Mouse (Mus musculus) forebrain, embryonic 16.5 days (tissue): ENCODE data around the gene Paqr4. TPM values are rescaled to one million over a fixed set of nuclear protein-coding genes. Genes with fewer than 3 reads are reported as not detected.

Source experiments
- ATAC-seq: fragments of 200-750 bp; cut with Nextera tagmentation; 2 replicates; pipeline ENCODE4 v1.8.0; 2017; ENCODE audit warnings: mild to moderate bottlenecking, moderate library complexity
- H3K27ac ChIP-seq: fragments of 300-500 bp; sonication (generic); 2 replicates; pipeline ENCODE4 v1.5.1; 2014; ENCODE audit warnings: low read length, control low read depth
- H3K27me3 ChIP-seq: fragments of 300-500 bp; sonication (generic); replicated peaks from 2 replicates; pipeline ENCODE4 v1.6.1; 2014; ENCODE audit warnings: low read length; ENCODE audit not compliant: control insufficient read depth, insufficient read depth
- H3K36me3 ChIP-seq: fragments of 300-500 bp; sonication (generic); 2 replicates; pipeline ENCODE4 v1.6.1; 2014; ENCODE audit not compliant: control insufficient read depth, insufficient read depth
- H3K4me1 ChIP-seq: fragments of 300-500 bp; sonication (generic); replicated peaks from 2 replicates; pipeline ENCODE4 v1.6.1; 2014; ENCODE audit warnings: low read length; ENCODE audit not compliant: control insufficient read depth, insufficient read depth
- H3K4me2 ChIP-seq: fragments of 300-500 bp; sonication (generic); 2 replicates; pipeline ENCODE4 v1.6.1; 2014; ENCODE audit warnings: mild to moderate bottlenecking, low read length, control low read depth
- H3K4me3 ChIP-seq: fragments of 300-500 bp; sonication (generic); replicated peaks from 2 replicates; pipeline ENCODE4 v1.5.1; 2014; ENCODE audit warnings: mild to moderate bottlenecking, low read length, control low read depth
- H3K9ac ChIP-seq: fragments of 300-500 bp; sonication (generic); replicated peaks from 2 replicates; pipeline ENCODE4 v1.6.1; 2014; ENCODE audit warnings: low read depth, low read length, control low read depth
- H3K9me3 ChIP-seq: fragments of 300-500 bp; sonication (generic); 2 replicates; pipeline ENCODE4 v1.6.1; 2016; ENCODE audit warnings: low read length; ENCODE audit not compliant: control insufficient read depth
- WGBS: fragments of 180-500 bp; shearing (Covaris S2); extraction: QIAGEN DNeasy Blood & Tissue Kit; methylation state at CpG from one replicate; pipeline ENCODE4 v1.1.7; 2014; 5-methylcytosine and 5-hydroxymethylcytosine counted together
- polyA plus RNA-seq: library from polyadenylated mRNA; unstranded; fragments of >200 nt; fragmentation: Nextera tagmentation; extraction: Ambion mirVana; gene quantifications from 2 replicates; pipeline ENCODE4 v1.2.1, GENCODE M21; 2015

Paqr4 gene
- polyA plus RNA-seq, 1 experiment from 2014 or later, result 45.6 TPM

DNA sequence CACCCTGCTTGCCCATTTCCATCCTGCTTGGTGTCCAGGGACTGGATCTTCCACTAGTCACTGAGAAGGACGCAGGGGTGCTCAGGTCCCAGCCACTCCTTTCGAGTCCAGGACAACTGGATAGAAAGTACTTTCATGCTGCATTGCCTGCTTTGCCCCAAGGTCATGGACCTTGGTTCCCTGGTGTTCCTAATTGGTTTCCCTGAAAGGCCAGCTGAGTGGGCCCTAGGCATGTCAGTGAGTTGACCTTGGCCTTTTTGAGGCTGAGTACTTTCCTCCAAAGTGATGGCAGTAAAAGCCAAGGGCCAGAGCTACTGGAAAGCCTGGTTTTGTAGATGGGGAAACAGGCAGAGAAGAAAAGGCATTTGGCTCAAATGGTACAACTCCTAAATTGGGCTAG lies 18.8 kb downstream of the Paqr4 start:
- Histone ChIP-seq H3K4me1 (peaks cover 5% of the 10 kb centered on the region; the same call in 1 of the 2 replicates), H3K36me3 (no peaks in the 10 kb centered on the region), H3K9me3 (no peaks in the 10 kb centered on the region), H3K4me3 (no peak overlapping the region), H3K27ac (no peak overlapping the region), H3K27me3 (no peaks in the 10 kb centered on the region; the same call in 1 of the 2 replicates), H3K4me2 (no peak overlapping the region), H3K9ac (no peak overlapping the region)
- WGBS, result 86% methylated on average over 2 of the region's 2 CpGs
- ATAC-seq, result no peak

DNA sequence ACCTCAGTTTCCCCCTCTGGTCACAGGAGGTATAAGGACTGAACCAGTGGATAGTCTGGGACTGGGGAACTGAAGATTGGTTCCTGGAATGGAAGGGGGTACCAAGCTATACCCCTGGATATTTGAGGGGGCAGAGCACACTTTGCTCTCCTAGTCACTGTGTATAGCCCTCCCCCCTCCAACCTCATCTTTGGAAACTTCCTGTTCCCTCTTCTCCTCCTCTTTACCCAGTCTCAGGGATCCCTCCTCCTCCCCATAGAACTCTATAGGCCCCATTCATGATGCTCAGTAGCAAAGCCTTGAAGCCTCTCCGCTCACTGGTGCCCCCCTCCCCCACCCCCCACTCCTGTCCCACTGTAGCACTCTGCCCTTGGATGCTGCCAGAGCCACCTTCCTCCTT lies 21.2 kb downstream of the Paqr4 start:
- H3K27me3 ChIP-seq, result no peaks in the 10 kb centered on the region; the same call in 1 of the 2 replicates
- H3K27ac ChIP-seq, result no peak overlapping the region
- no peak overlapping the region for H3K4me3 ChIP-seq
- WGBS, result 25% methylated on average over 1 of the region's 1 CpGs
- H3K4me1 ChIP-seq, result no peaks in the 10 kb centered on the region
- H3K9ac ChIP-seq, result no peak overlapping the region
- H3K9me3 ChIP-seq, result no peaks in the 10 kb centered on the region
- no peak overlapping the region for H3K4me2 ChIP-seq
- no peaks in the 10 kb centered on the region for H3K36me3 ChIP-seq
- ATAC-seq, result no peak

DNA sequence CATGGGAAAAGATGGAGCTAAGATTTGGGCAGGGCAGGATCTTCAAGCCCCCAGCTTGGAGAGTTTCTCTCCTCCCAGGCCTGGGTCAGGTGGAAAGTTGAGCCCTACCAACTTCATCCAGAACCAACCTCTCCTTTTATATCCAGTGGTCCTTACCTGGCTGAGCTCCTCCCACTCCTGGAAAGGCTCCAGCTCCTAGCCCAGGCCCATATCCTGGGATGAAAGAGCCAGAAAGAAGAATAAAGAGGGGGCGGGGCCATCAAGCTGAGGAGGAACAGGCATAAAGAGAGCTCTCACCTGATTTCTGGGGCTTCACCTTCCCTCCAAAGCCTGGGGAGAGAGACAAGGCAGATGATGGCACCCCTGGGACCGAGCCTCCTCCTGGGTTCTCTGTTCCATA lies 23.7 kb downstream of the Paqr4 start:
- no peaks in the 10 kb centered on the region for H3K4me1 ChIP-seq
- no peak for ATAC-seq
- WGBS, result 40% methylated on average over 2 of the region's 2 CpGs
- no peak overlapping the region for H3K4me3 ChIP-seq
- H3K27ac ChIP-seq, result no peak overlapping the region
- H3K4me2 ChIP-seq, result no peak overlapping the region
- H3K9me3 ChIP-seq, result no peaks in the 10 kb centered on the region
- no peak overlapping the region for H3K9ac ChIP-seq
- H3K36me3 ChIP-seq, result no peaks in the 10 kb centered on the region
- no peaks in the 10 kb centered on the region; the same call in 1 of the 2 replicates for H3K27me3 ChIP-seq

DNA sequence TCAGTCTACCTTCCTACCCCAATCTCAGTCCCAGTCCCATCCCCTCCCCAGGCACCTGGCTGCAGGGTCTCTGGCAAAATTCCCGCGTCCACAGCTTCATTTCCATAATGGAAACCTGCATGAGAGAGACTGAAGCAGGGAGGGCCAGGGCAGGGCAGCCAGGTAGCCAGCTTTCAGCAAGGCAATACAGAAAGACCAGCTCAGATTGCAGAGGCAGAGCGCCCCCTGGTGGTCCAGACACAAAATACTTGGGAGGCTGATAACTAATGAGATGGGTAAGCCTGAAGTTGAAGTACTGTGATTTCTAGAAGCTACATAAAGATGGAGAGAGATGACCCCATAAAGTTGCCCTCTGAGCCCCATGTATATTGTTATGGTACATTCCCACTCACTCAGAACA lies 34.5 kb downstream of the Paqr4 start:
- H3K27me3 ChIP-seq, result 0 out of 2 replicates have a peak, but pooled peaks cover under 1% of the 10 kb centered on the region
- peaks cover 5% of the 10 kb centered on the region for H3K4me1 ChIP-seq
- WGBS, result 0% methylated on average over 3 of the region's 3 CpGs
- peak; percentile 55 for ATAC-seq
- no peak overlapping the region for H3K4me3 ChIP-seq
- no peak overlapping the region for H3K27ac ChIP-seq
- no peak overlapping the region for H3K4me2 ChIP-seq
- H3K36me3 ChIP-seq, result no peaks in the 10 kb centered on the region
- no peaks in the 10 kb centered on the region for H3K9me3 ChIP-seq
- no peak overlapping the region for H3K9ac ChIP-seq

DNA sequence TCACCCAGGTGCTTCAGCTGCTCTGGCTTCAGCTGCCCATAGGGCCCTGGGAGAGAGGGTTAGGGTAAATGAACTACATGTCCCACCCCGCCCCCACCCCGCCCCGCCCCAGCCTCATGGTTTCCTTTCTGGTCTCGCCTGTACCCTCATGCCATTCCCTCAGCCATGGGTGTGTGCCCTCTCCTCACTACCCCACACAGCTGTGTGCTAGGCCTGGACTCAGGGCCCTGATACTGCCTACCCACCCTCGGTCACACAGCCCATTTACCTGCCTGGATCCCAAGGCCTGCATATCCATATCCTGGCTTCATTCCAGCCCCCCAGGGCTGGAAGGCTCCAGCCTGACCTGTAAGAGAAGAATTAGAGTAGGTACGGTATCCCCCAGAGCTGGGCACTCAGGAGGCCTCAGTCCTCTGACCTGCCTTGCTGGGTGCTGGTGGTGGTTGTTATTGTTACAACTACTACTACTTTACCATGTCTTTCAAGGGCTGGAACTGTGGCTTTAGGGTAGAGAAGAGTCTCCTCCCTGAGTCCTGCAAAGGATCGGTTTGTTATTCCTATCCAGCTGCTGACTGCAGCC lies 35.1 kb downstream of the Paqr4 start:
- H3K9me3 ChIP-seq, result no peaks in the 10 kb centered on the region
- H3K4me3 ChIP-seq, result no peak overlapping the region
- H3K27me3 ChIP-seq, result peaks cover 6% of the 10 kb centered on the region; the same call in 1 of the 2 replicates
- H3K27ac ChIP-seq, result no peak overlapping the region
- no peak overlapping the region for H3K4me2 ChIP-seq
- 75% methylated on average over 7 of the region's 7 CpGs for WGBS
- no peak for ATAC-seq
- H3K9ac ChIP-seq, result no peak overlapping the region
- H3K36me3 ChIP-seq, result no peaks in the 10 kb centered on the region
- H3K4me1 ChIP-seq, result peaks cover 5% of the 10 kb centered on the region

DNA sequence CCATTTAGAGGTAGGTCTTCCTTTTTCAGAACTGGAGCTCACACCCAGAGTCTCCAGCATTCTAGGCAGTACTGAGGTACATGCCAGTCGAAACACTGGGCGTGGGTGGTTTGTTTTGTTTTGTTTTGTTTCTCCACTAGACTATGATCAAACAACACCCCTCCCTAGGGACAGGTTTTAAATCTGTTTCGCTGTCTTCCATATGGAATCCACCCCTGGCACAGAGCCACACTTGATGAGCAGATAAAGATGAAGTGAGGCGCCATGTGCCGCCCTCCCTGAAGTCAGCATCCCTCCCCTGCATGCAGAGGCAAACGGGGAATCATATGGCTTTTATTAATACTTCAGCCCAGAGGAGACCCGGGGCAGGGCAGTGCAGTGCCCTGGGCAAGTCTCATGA lies 35.9 kb downstream of the Paqr4 start:
- no peak for ATAC-seq
- WGBS, result 50% methylated on average over 7 of the region's 7 CpGs
- H3K27ac ChIP-seq, result no peak overlapping the region

DNA sequence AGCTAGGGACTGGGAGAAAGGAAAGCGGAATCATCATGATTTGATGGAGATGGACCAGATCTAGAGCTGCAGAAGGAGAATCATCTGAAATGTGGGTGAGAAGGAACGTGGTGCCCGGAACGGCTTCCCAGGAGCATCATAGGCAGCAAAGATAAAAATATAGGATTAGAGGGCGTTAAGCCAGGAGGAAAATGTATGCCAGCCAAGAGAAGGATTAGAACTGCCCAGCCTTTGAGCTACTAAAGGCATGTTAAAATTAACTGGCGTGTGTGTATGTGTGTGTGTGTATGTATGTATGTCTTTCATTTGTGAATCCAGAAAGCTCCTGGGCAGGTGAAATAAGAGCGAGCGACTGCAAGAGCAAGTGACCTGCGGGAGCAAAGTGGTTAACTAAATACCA lies 37.4 kb downstream of the Paqr4 start:
- WGBS, result 77% methylated on average over 9 of the region's 9 CpGs
- Histone ChIP-seq H3K27ac (no peak overlapping the region), H3K4me3 (no peak overlapping the region), H3K9me3 (no peaks in the 10 kb centered on the region), H3K36me3 (no peaks in the 10 kb centered on the region), H3K4me1 (peaks cover 13% of the 10 kb centered on the region), H3K4me2 (no peak overlapping the region), H3K9ac (no peak overlapping the region), H3K27me3 (peaks cover 18% of the 10 kb centered on the region)
- no peak for ATAC-seq

More for the DNA sequence above, 35.9 kb downstream of the Paqr4 start:
- no peak overlapping the region; the same call in 1 of the 2 replicates for H3K9ac ChIP-seq
- peaks cover 7% of the 10 kb centered on the region for H3K4me1 ChIP-seq
- H3K4me3 ChIP-seq, result no peak overlapping the region
- no peak overlapping the region for H3K4me2 ChIP-seq
- H3K36me3 ChIP-seq, result no peaks in the 10 kb centered on the region
- peaks cover 7% of the 10 kb centered on the region; the same call in 1 of the 2 replicates for H3K27me3 ChIP-seq
- H3K9me3 ChIP-seq, result no peaks in the 10 kb centered on the region

DNA sequence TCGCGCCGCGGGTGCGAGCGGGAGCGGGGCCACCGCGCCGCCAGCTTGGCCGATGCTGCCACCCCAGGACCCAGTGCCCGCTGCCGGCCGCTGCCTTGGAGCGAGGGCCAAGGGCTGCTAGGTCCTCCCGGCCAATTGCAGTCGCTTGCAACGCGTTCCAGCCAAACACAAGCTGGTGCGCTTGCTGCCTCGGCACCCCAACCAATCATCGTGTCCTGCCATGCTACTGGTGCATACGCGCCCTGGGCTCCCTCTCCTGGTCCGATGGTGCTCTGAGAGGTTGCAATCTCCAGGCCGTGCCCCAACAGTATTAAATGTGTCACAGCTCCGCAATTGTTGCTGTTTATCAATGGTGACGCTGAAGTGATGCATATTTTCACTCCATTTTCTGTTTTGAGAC lies 40.6 kb downstream of the Paqr4 start:
- H3K4me2 ChIP-seq, result peak overlapping the region; percentile 99
- no peaks in the 10 kb centered on the region for H3K9me3 ChIP-seq
- peak overlapping the region; percentile 80 for H3K4me3 ChIP-seq
- peaks cover 12% of the 10 kb centered on the region for H3K4me1 ChIP-seq
- WGBS, result under 1% methylated on average over 27 of the region's 28 CpGs
- peak overlapping the region; percentile 64 for H3K9ac ChIP-seq
- no peak overlapping the region for H3K27ac ChIP-seq
- no peaks in the 10 kb centered on the region for H3K36me3 ChIP-seq
- peaks cover 20% of the 10 kb centered on the region for H3K27me3 ChIP-seq
- peak; percentile 98 for ATAC-seq

DNA sequence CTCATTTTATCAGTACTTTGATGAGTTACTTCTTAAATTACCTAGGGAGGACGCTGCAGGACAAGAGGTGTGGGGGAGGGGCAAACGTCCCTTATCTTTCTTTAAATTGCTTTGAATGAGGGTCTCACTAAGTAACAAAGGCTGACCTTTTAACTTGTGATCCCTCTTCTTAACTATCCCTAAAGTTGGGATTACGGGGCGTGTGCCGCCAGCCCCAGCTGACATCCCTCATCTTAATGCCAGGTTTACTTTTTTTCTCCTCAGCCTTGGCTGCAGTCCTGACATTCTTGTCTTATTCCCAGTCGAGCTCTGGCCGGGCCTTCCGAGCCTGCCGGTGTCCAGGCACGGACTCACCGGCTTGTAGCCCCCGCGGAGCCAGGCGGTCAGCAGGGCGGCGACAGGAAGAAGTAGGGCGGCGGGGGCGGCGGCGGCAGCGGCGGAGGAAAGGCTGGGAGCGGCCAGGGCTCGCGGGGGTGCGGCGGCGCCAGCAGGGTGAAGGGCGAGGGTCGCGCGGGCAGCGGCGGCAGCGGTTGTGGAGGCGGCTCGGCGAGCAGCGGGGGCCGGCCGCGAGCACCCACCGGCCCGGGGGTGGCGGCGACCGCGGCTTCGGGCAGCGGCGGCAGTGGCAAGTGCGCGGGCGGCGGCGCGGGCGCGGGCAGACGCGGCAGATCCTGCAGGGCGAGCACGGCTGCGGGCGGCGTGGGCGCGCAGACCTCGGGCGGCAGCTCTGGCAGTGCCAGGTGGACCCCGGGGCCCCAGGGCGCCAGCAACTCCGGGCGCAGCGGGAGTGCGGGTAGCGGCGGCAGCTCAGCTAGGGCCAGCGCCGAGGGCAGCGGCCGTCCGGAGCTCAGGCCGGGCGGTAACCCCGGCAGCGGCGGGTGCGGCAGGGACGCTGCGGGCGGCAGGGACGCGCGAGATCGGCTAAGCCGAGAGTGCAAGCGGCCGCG lies 41.3 kb downstream of the Paqr4 start:
- ATAC-seq, result peak; percentile 2; the same call in 1 of the 2 replicates
- peak overlapping the region; percentile 80 for H3K4me3 ChIP-seq
- peak overlapping the region; percentile 99 for H3K4me2 ChIP-seq
- H3K27me3 ChIP-seq, result peaks cover 20% of the 10 kb centered on the region
- H3K4me1 ChIP-seq, result peaks cover 8% of the 10 kb centered on the region
- H3K9ac ChIP-seq, result peak overlapping the region; percentile 64
- no peaks in the 10 kb centered on the region for H3K36me3 ChIP-seq
- H3K27ac ChIP-seq, result no peak overlapping the region
- H3K9me3 ChIP-seq, result no peaks in the 10 kb centered on the region
- under 1% methylated on average over 87 of the region's 101 CpGs for WGBS
